10 mouse cellular contexts compared by ENCODE assay signal in genomic region chr15:12113411-12113810, GRCm38 (mm10). TPM values are rescaled to one million over a fixed set of nuclear protein-coding genes. Genes with fewer than 3 reads are reported as not detected.
DNase-seq lines count a peak whose midpoint lies in the region; ATAC-seq and TF ChIP-seq lines count a peak whose summit lies in the region.
"Had no signal": no experiment of that assay in that cellular context is flagged by ENCODE, and none has a peak within 500 bp of the region (broad histone marks: within the 10 kb centered on the region; RNA-seq: fewer than 3 reads in every experiment).

No protein-coding gene starts in this region.

- intact Hi-C loops in heart, adult 2 months (cut with DNase I) = no loop called here

- 65% methylated on average over 2 of the region's 2 CpGs for WGBS in heart, adult 2 months
- 64% methylated on average over 2 of the region's 2 CpGs for WGBS in liver, postnatal 0 days (ENCODE audit: insufficient replicate concordance)
- 76% methylated on average over 2 of the region's 2 CpGs for WGBS in hindbrain, embryonic 13.5 days

- H3K36me3 ChIP-seq in heart, adult 2 months (ENCODE audit: control insufficient read depth, insufficient read depth, low read length) = no peaks in the 10 kb centered on the region
- no peaks in the 10 kb centered on the region for H3K36me3 ChIP-seq in liver, postnatal 0 days (replicated peaks; ENCODE audit: insufficient read depth, low read length)
- H3K36me3 ChIP-seq in CH12.LX (replicated peaks in 1 of 2; ENCODE audit: control insufficient read depth in 1 of 2, insufficient read depth in 1 of 2, low read length in 1 of 2) = no peaks in the 10 kb centered on the region
- H3K36me3 ChIP-seq in hindbrain, embryonic 13.5 days = no peaks in the 10 kb centered on the region
- H3K36me3 ChIP-seq: embryonic facial prominence, embryonic 15.5 days; liver, embryonic 13.5 days had no signal

- dilution Hi-C loops in CH12.LX (cut with MboI; ENCODE audit: extremely low pct_ligation_motif_present, extremely low pct_unique_long_range_greater_than_20kb, low sequenced_read_pairs) = no loop called here

- no peaks in the 10 kb centered on the region for H3K9me3 ChIP-seq in liver, postnatal 0 days (ENCODE audit: low read length)
- no peaks in the 10 kb centered on the region for H3K9me3 ChIP-seq in CH12.LX (replicated peaks; ENCODE audit: low read length)
- no peaks in the 10 kb centered on the region; the same call in 1 of the 2 replicates for H3K9me3 ChIP-seq in hindbrain, embryonic 13.5 days
- H3K9me3 ChIP-seq: embryonic facial prominence, embryonic 15.5 days; liver, embryonic 13.5 days had no signal

- no peak overlapping the region for H3K4me2 ChIP-seq in liver, postnatal 0 days (ENCODE audit: low read depth, low read length)
- no peak overlapping the region for H3K4me2 ChIP-seq in CH12.LX (ENCODE audit: insufficient read depth, low read depth, poor library complexity, severe bottlenecking)
- no peak overlapping the region for H3K4me2 ChIP-seq in hindbrain, embryonic 13.5 days
- H3K4me2 ChIP-seq: embryonic facial prominence, embryonic 15.5 days; liver, embryonic 13.5 days had no signal

- no peak overlapping the region for H3K4me3 ChIP-seq in heart, adult 2 months
- H3K4me3 ChIP-seq in liver, postnatal 0 days (ENCODE audit: low read depth, low read length) = no peak overlapping the region
- H3K4me3 ChIP-seq in CH12.LX (replicated peaks in 1 of 3; ENCODE audit: low read depth in 2 of 3, low read length in 2 of 3, poor library complexity in 1 of 3) = no peak overlapping the region
- H3K4me3 ChIP-seq in hindbrain, embryonic 13.5 days = no peak overlapping the region
- H3K4me3 ChIP-seq: embryonic facial prominence, embryonic 15.5 days; liver, embryonic 13.5 days had no signal

- ATAC-seq in liver, postnatal 0 days = no peak
- ATAC-seq in hindbrain, embryonic 13.5 days (ENCODE audit: low FRiP score) = no peak

- no peak for TF ChIP-seq POLR2A in heart, adult 2 months (IDR thresholded peaks at IDR 0.05; ENCODE audit: insufficient read depth, low read depth, low read length)
- TF ChIP-seq POLR2A in CH12.LX (IDR thresholded peaks at IDR 0.05; ENCODE audit: low read depth, low read length) = no peak

- H3K9ac ChIP-seq in heart, adult 2 months (ENCODE audit: low read depth, low read length) = no peak overlapping the region
- H3K9ac ChIP-seq in liver, postnatal 0 days (replicated peaks) = no peak overlapping the region
- no peak overlapping the region for H3K9ac ChIP-seq in CH12.LX (ENCODE audit: insufficient read depth, low read depth)
- no peak overlapping the region for H3K9ac ChIP-seq in hindbrain, embryonic 13.5 days
- H3K9ac ChIP-seq: embryonic facial prominence, embryonic 15.5 days; liver, embryonic 13.5 days had no signal

- no peaks in the 10 kb centered on the region for H3K27me3 ChIP-seq in heart, adult 2 months (ENCODE audit: control insufficient read depth, insufficient read depth, low read length)
- H3K27me3 ChIP-seq in liver, postnatal 0 days (ENCODE audit: insufficient read depth, low read length) = no peaks in the 10 kb centered on the region
- no peaks in the 10 kb centered on the region for H3K27me3 ChIP-seq in CH12.LX (replicated peaks)
- no peaks in the 10 kb centered on the region for H3K27me3 ChIP-seq in hindbrain, embryonic 13.5 days
- H3K27me3 ChIP-seq: embryonic facial prominence, embryonic 15.5 days; liver, embryonic 13.5 days had no signal

- peaks cover 5% of the 10 kb centered on the region for H3K79me2 ChIP-seq in heart, adult 2 months (replicated peaks; ENCODE audit: control insufficient read depth, insufficient read depth, low read length)
- peaks cover 7% of the 10 kb centered on the region for H3K79me2 ChIP-seq in CH12.LX (replicated peaks; ENCODE audit: control insufficient read depth, extremely low read depth, insufficient read depth, poor library complexity, severe bottlenecking)

- peak; percentile 58 for TF ChIP-seq CTCF in heart, adult 2 months (IDR thresholded peaks at IDR 0.05)
- peak; percentile 49 for TF ChIP-seq CTCF in liver, postnatal 0 days (IDR thresholded peaks at IDR 0.05; ENCODE audit: low read depth)
- TF ChIP-seq CTCF in CH12.LX (conservative IDR thresholded peaks at IDR 0.05 in 1 of 2, IDR thresholded peaks at IDR 0.05 in 1 of 2; ENCODE audit: low read depth in 2 of 2, low read length in 2 of 2) = peak in 1 of 2 experiments; percentile 71; a peak in 2 of 4 replicates

- in situ Hi-C loops in CH12.LX (cut with MboI; ENCODE audit: low pct_ligation_motif_present, low pct_unique_long_range_greater_than_20kb, low sequenced_read_pairs) = no loop called here

- DNase-seq in heart, adult 2 months = no peak
- no peak for DNase-seq in heart, adult 11 months
- DNase-seq in liver, postnatal 0 days = no peak
- DNase-seq in liver = no peak
- peak; percentile 37 for DNase-seq in CH12.LX (ENCODE audit: extremely low read depth)
- DNase-seq in T-cell, adult 2 months (ENCODE audit: low spot score) = peak; percentile 29
- DNase-seq: heart, postnatal 14 days; liver, embryonic 13.5 days had no signal

- no peak overlapping the region for H3K27ac ChIP-seq in heart, adult 2 months
- H3K27ac ChIP-seq in liver, postnatal 0 days (ENCODE audit: low read depth) = no peak overlapping the region
- H3K27ac ChIP-seq in CH12.LX (ENCODE audit: insufficient read depth, low read depth) = no peak overlapping the region
- no peak overlapping the region for H3K27ac ChIP-seq in hindbrain, embryonic 13.5 days
- H3K27ac ChIP-seq: embryonic facial prominence, embryonic 15.5 days; liver, embryonic 13.5 days had no signal

- H3K4me1 ChIP-seq in heart, adult 2 months (ENCODE audit: control insufficient read depth, insufficient read depth, low read length) = peaks cover 3% of the 10 kb centered on the region
- peaks cover 14% of the 10 kb centered on the region for H3K4me1 ChIP-seq in liver, postnatal 0 days (ENCODE audit: insufficient read depth)
- peaks cover 8 to 41% of the 10 kb centered on the region in 2 experiments for H3K4me1 ChIP-seq in CH12.LX (ENCODE audit: control insufficient read depth in 1 of 2, insufficient read depth in 2 of 2)
- H3K4me1 ChIP-seq in hindbrain, embryonic 13.5 days (replicated peaks) = peaks cover 6% of the 10 kb centered on the region

- TF ChIP-seq EP300 in heart, adult 2 months (IDR thresholded peaks at IDR 0.05; ENCODE audit: insufficient read depth, low read depth, low read length) = no peak
- TF ChIP-seq EP300 in liver, postnatal 0 days (IDR thresholded peaks at IDR 0.05; ENCODE audit: low read depth) = no peak
- TF ChIP-seq EP300 in CH12.LX (IDR thresholded peaks at IDR 0.05; ENCODE audit: low read length) = no peak

- peak; percentile 46 for TF ChIP-seq RAD21 in CH12.LX (IDR thresholded peaks at IDR 0.05; ENCODE audit: low read depth, low read length)

TF ChIP-seq in CH12.LX, 34 proteins besides CTCF, POLR2A, EP300 and RAD21:
- TF ChIP-seq SMC3 (IDR thresholded peaks at IDR 0.05; ENCODE audit: low read depth, low read length) (peak; percentile 76), BHLHE40 (IDR thresholded peaks at IDR 0.05; ENCODE audit: low read depth, low read length) (no peak)

RNA-seq across cellular contexts. Expression of gene Zfr, which starts 4.2 kb away (rescaled TPM):
- total RNA-seq in heart, adult 2 months (2021) = 10 to 100 TPM; 76.8 to 79.8 TPM
- 77.8 and 93.2 TPM in 2 replicates for polyA plus RNA-seq in heart, adult 2 months (2012; rRNA removed)
- 26.6 and 33.5 TPM in 2 replicates for polyA plus RNA-seq in liver, postnatal 0 days (2015; fragmentation: Nextera tagmentation; extraction: Ambion mirVana)
- total RNA-seq in CH12.LX (2012; rRNA removed) (47.5 and 49.1 TPM in 2 replicates), CH12.LX (2014; rRNA removed) (84.9 and 99.0 TPM in 2 replicates)
- polyA plus RNA-seq in CH12.LX (2012; ENCODE audit: insufficient read length, low read depth) = 89.3 and 89.8 TPM in 2 replicates
- polyA plus RNA-seq in hindbrain, embryonic 13.5 days (2015; fragmentation: Nextera tagmentation; extraction: Ambion mirVana) = 147 and 159 TPM in 2 replicates

Comparison
In these comparisons a context has a peak if more than half of its experiments do, and no peak if none do; other contexts are left out.
1. DNase-seq: peak in CH12.LX (single experiment) and T-cell, adult 2 months (single experiment); none in heart, adult 2 months (0 of 2), heart, adult 11 months (single experiment), liver, postnatal 0 days (single experiment) and liver (single experiment).